Mouse (Mus musculus): ENCODE data around the gene Nxf1. TPM values are rescaled to one million over a fixed set of nuclear protein-coding genes. Genes with fewer than 3 reads are reported as not detected.

Gene Nxf1
- polyA plus RNA-seq, 1 experiment: 78.5 TPM

- Histone ChIP-seq H3K79me2 (ENCODE audit: control insufficient read depth, insufficient read depth) (peaks cover 19% of the 10 kb centered on the region), H3K4me3 (ENCODE audit: insufficient read depth, poor library complexity, severe bottlenecking) (no peak overlapping the region), H3ac (ENCODE audit: control insufficient read depth, insufficient read length, low read depth) (no peak overlapping the region), H3K36me3 (ENCODE audit: control insufficient read depth, insufficient read depth) (peaks cover 92% of the 10 kb centered on the region), H3K27me3 (ENCODE audit: control insufficient read depth, insufficient read depth, insufficient read length) (no peaks in the 10 kb centered on the region), H3K79me3 (ENCODE audit: low read depth) (peaks cover 9% of the 10 kb centered on the region)
- TF ChIP-seq FOSL1 (IDR thresholded peaks at IDR 0.05; ENCODE audit: insufficient read depth, low read length, poor library complexity, severe bottlenecking) (no peak), CTCF (IDR thresholded peaks at IDR 0.05; ENCODE audit: control insufficient read depth, insufficient read depth, insufficient read length) (no peak), MAX (IDR thresholded peaks at IDR 0.05) (no peak), CEBPB (IDR thresholded peaks at IDR 0.05; ENCODE audit: low read depth) (no peak), MYOD1 (IDR thresholded peaks at IDR 0.05; ENCODE audit: control insufficient read depth, insufficient read length, low read depth) (no peak), MYOG (IDR thresholded peaks at IDR 0.05; ENCODE audit: control insufficient read depth, extremely low read depth, insufficient read length) (no peak)
Measured at GRCm38 (mm10) chr19:8747368-8747767, 9.5 kb upstream of the Nxf1 start.

GRCm38 (mm10) chr19:8755652-8756051 lies 1.2 kb upstream of the Nxf1 start:
- no peak overlapping the region for H3K4me3 ChIP-seq (ENCODE audit: insufficient read depth, poor library complexity, severe bottlenecking)
- peaks cover 43% of the 10 kb centered on the region for H3K36me3 ChIP-seq (ENCODE audit: control insufficient read depth, insufficient read depth)

GRCm38 (mm10) chr19:8757471-8757998 lies 662 bp downstream of the Nxf1 start:
- Histone ChIP-seq H3K79me2 (ENCODE audit: control insufficient read depth, insufficient read depth) (peaks cover 70% of the 10 kb centered on the region), H3K27me3 (ENCODE audit: control insufficient read depth, insufficient read depth, insufficient read length) (no peaks in the 10 kb centered on the region), H3K79me3 (ENCODE audit: low read depth) (peaks cover 52% of the 10 kb centered on the region), H3K4me3 (ENCODE audit: insufficient read depth, poor library complexity, severe bottlenecking) (peak overlapping the region; percentile 95), H3K36me3 (ENCODE audit: control insufficient read depth, insufficient read depth) (peaks cover 34% of the 10 kb centered on the region), H3ac (ENCODE audit: control insufficient read depth, insufficient read length, low read depth) (peak overlapping the region; percentile 99)
- TF ChIP-seq MYOD1 (IDR thresholded peaks at IDR 0.05; ENCODE audit: control insufficient read depth, insufficient read length, low read depth) (no peak), MAX (IDR thresholded peaks at IDR 0.05) (no peak), CTCF (IDR thresholded peaks at IDR 0.05; ENCODE audit: control insufficient read depth, insufficient read depth, insufficient read length) (no peak), USF1 (IDR thresholded peaks at IDR 0.05; ENCODE audit: low read depth) (no peak), CEBPB (IDR thresholded peaks at IDR 0.05; ENCODE audit: low read depth) (no peak), FOSL1 (IDR thresholded peaks at IDR 0.05; ENCODE audit: insufficient read depth, low read length, poor library complexity, severe bottlenecking) (no peak), MYOG (IDR thresholded peaks at IDR 0.05; ENCODE audit: control insufficient read depth, extremely low read depth, insufficient read length) (no peak)

More at GRCm38 (mm10) chr19:8755652-8756051, 1.2 kb upstream of the Nxf1 start:
- Histone ChIP-seq H3K79me2 (ENCODE audit: control insufficient read depth, insufficient read depth) (peaks cover 51% of the 10 kb centered on the region), H3ac (ENCODE audit: control insufficient read depth, insufficient read length, low read depth) (no peak overlapping the region), H3K79me3 (ENCODE audit: low read depth) (peaks cover 34% of the 10 kb centered on the region), H3K27me3 (ENCODE audit: control insufficient read depth, insufficient read depth, insufficient read length) (no peaks in the 10 kb centered on the region)
- TF ChIP-seq MYOD1 (IDR thresholded peaks at IDR 0.05; ENCODE audit: control insufficient read depth, insufficient read length, low read depth) (no peak), MAX (IDR thresholded peaks at IDR 0.05) (no peak), CEBPB (IDR thresholded peaks at IDR 0.05; ENCODE audit: low read depth) (no peak), USF1 (IDR thresholded peaks at IDR 0.05; ENCODE audit: low read depth) (no peak), FOSL1 (IDR thresholded peaks at IDR 0.05; ENCODE audit: insufficient read depth, low read length, poor library complexity, severe bottlenecking) (no peak), MYOG (IDR thresholded peaks at IDR 0.05; ENCODE audit: control insufficient read depth, extremely low read depth, insufficient read length) (no peak), CTCF (IDR thresholded peaks at IDR 0.05; ENCODE audit: control insufficient read depth, insufficient read depth, insufficient read length) (no peak)

- H3K27me3 ChIP-seq (ENCODE audit: control insufficient read depth, insufficient read depth, insufficient read length): no peaks in the 10 kb centered on the region
- peaks cover 34% of the 10 kb centered on the region for H3K36me3 ChIP-seq (ENCODE audit: control insufficient read depth, insufficient read depth)
- peaks cover 56% of the 10 kb centered on the region for H3K79me3 ChIP-seq (ENCODE audit: low read depth)
- no peak overlapping the region for H3K4me3 ChIP-seq (ENCODE audit: insufficient read depth, poor library complexity, severe bottlenecking)
- TF ChIP-seq USF1 (IDR thresholded peaks at IDR 0.05; ENCODE audit: low read depth) (no peak), MAX (IDR thresholded peaks at IDR 0.05) (no peak), MYOG (IDR thresholded peaks at IDR 0.05; ENCODE audit: control insufficient read depth, extremely low read depth, insufficient read length) (no peak), CTCF (IDR thresholded peaks at IDR 0.05; ENCODE audit: control insufficient read depth, insufficient read depth, insufficient read length) (no peak), CEBPB (IDR thresholded peaks at IDR 0.05; ENCODE audit: low read depth) (no peak), FOSL1 (IDR thresholded peaks at IDR 0.05; ENCODE audit: insufficient read depth, low read length, poor library complexity, severe bottlenecking) (no peak), MYOD1 (IDR thresholded peaks at IDR 0.05; ENCODE audit: control insufficient read depth, insufficient read length, low read depth) (no peak)
- H3K79me2 ChIP-seq (ENCODE audit: control insufficient read depth, insufficient read depth): peaks cover 79% of the 10 kb centered on the region
- H3ac ChIP-seq (ENCODE audit: control insufficient read depth, insufficient read length, low read depth): no peak overlapping the region
Measured at GRCm38 (mm10) chr19:8758899-8759298, 2.0 kb downstream of the Nxf1 start.

- no peak overlapping the region for H3K4me3 ChIP-seq (ENCODE audit: insufficient read depth, poor library complexity, severe bottlenecking)
- TF ChIP-seq USF1 (IDR thresholded peaks at IDR 0.05; ENCODE audit: low read depth) (no peak), CEBPB (IDR thresholded peaks at IDR 0.05; ENCODE audit: low read depth) (no peak), FOSL1 (IDR thresholded peaks at IDR 0.05; ENCODE audit: insufficient read depth, low read length, poor library complexity, severe bottlenecking) (no peak), MAX (IDR thresholded peaks at IDR 0.05) (no peak), MYOG (IDR thresholded peaks at IDR 0.05; ENCODE audit: control insufficient read depth, extremely low read depth, insufficient read length) (no peak), MYOD1 (IDR thresholded peaks at IDR 0.05; ENCODE audit: control insufficient read depth, insufficient read length, low read depth) (no peak), CTCF (IDR thresholded peaks at IDR 0.05; ENCODE audit: control insufficient read depth, insufficient read depth, insufficient read length) (no peak)
- H3K79me3 ChIP-seq (ENCODE audit: low read depth): peaks cover 56% of the 10 kb centered on the region
- H3K27me3 ChIP-seq (ENCODE audit: control insufficient read depth, insufficient read depth, insufficient read length): no peaks in the 10 kb centered on the region
- H3K79me2 ChIP-seq (ENCODE audit: control insufficient read depth, insufficient read depth): peaks cover 70% of the 10 kb centered on the region
- peaks cover 41% of the 10 kb centered on the region for H3K36me3 ChIP-seq (ENCODE audit: control insufficient read depth, insufficient read depth)
- no peak overlapping the region for H3ac ChIP-seq (ENCODE audit: control insufficient read depth, insufficient read length, low read depth)
Measured at GRCm38 (mm10) chr19:8760757-8761156, 3.9 kb downstream of the Nxf1 start.

Data from C2C12 (cell line).